Mouse (Mus musculus) embryonic fibroblast, embryonic 13.5 days (primary cell): ENCODE results near the gene Adad2.

Source experiments
- CTCF ChIP-seq: IDR thresholded peaks from 2 replicates; pipeline ENCODE4 v1.5.1; 2011; ENCODE audit warnings: mild to moderate bottlenecking, control low read depth, low read length, moderate library complexity, borderline replicate concordance; ENCODE audit not compliant: insufficient read depth
- POLR2A ChIP-seq: IDR thresholded peaks from 2 replicates; pipeline ENCODE4 v1.6.1; 2011; ENCODE audit warnings: low read depth, mild to moderate bottlenecking, control low read depth, low read length, moderate library complexity

DNA sequence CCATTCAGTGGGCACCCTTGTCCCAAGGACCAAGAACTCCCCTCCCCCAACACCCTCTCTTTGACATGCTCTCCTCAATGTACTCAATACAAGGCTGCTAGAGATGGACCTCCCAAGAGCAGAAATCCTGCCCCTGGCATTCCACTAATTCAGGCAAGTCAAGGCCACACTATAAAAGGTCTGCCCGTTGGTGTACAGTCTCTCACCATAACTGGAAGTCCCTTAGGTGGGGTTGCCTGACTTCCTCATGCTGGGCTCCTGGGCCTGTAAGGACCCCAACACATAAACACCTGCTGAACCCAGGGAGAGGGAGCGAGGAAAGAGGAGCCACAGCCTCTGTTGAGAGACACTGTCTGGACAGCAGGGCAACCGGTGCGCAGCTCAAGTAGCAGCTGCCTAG lies 8.8 kb upstream of the Adad2 start:
- TF ChIP-seq POLR2A (no peak), CTCF (no peak)
